Mouse (Mus musculus): ENCODE measurements around the gene Grm4.

- no peak for TF ChIP-seq CTCF (IDR thresholded peaks at IDR 0.05 in 2 of 3, conservative IDR thresholded peaks at IDR 0.05 in 1 of 3; ENCODE audit: control insufficient read depth in 1 of 3, insufficient read depth in 1 of 3, low read depth in 2 of 3, low read length in 3 of 3, poor library complexity in 1 of 3, severe bottlenecking in 1 of 3)
- no peak for TF ChIP-seq KAT2A (conservative IDR thresholded peaks at IDR 0.05; ENCODE audit: low read depth, low read length)
- no peak for TF ChIP-seq ZNF384 (IDR thresholded peaks at IDR 0.05; ENCODE audit: low read depth, low read length)
- no peak for TF ChIP-seq MYC (IDR thresholded peaks at IDR 0.05; ENCODE audit: low read depth, low read length)
- no peak for TF ChIP-seq POLR2A (IDR thresholded peaks at IDR 0.05; ENCODE audit: control insufficient read depth in 1 of 2, insufficient read depth in 1 of 2, low read depth in 1 of 2, low read length in 2 of 2, poor library complexity in 1 of 2)
- no peak for TF ChIP-seq HCFC1 (IDR thresholded peaks at IDR 0.05; ENCODE audit: low read depth, low read length)
- no peak for TF ChIP-seq USF1 (IDR thresholded peaks at IDR 0.05; ENCODE audit: low read depth, low read length)
- TF ChIP-seq POLR2AphosphoS5 (IDR thresholded peaks at IDR 0.05; ENCODE audit: borderline replicate concordance, low read depth, low read length): no peak
Observed at GRCm38 (mm10) chr17:27429757-27430156, 91.4 kb downstream of the Grm4 start.
